Mouse (Mus musculus) adrenal gland, postnatal 10 days (tissue): ENCODE measurements around the gene Gm26661. TPM values are rescaled to one million over a fixed set of nuclear protein-coding genes. Genes with fewer than 3 reads are reported as not detected.

Source experiments
- DNase-seq: peaks from one replicate; pipeline ENCODE4 v3.0.0; 2021; ENCODE audit warnings: mixed read lengths
- total RNA-seq, 2 experiments: library from RNA; stranded (reverse); gene quantifications; 2 replicates each; pipeline ENCODE4 v1.2.3; 2021

Gm26661 gene
- total RNA-seq, 2 experiments from 2014 or later, result not detected

GRCm38 (mm10) chr14:7821341-7821740, 30.0 kb downstream of the Gm26661 start:
- no peak for DNase-seq

GRCm38 (mm10) chr14:7822693-7823092, 31.3 kb downstream of the Gm26661 start:
- DNase-seq, result no peak

- DNase-seq, result peak; percentile 66
Observed at GRCm38 (mm10) chr14:7824651-7825268, 33.4 kb downstream of the Gm26661 start.

- peak; percentile 39 for DNase-seq
Observed at GRCm38 (mm10) chr14:7826151-7826937, 35.0 kb downstream of the Gm26661 start.

GRCm38 (mm10) chr14:7829181-7829580, 37.8 kb downstream of the Gm26661 start:
- DNase-seq, result no peak

- DNase-seq, result peak; percentile 37
Observed at GRCm38 (mm10) chr14:7831770-7832439, 40.5 kb downstream of the Gm26661 start.

- DNase-seq, result no peak
Observed at GRCm38 (mm10) chr14:7832440-7832783, 41.0 kb downstream of the Gm26661 start.

GRCm38 (mm10) chr14:7833458-7833857, 42.1 kb downstream of the Gm26661 start:
- DNase-seq, result no peak

GRCm38 (mm10) chr14:7838564-7839089, 47.2 kb downstream of the Gm26661 start:
- no peak for DNase-seq

GRCm38 (mm10) chr14:7839950-7840514, 48.6 kb downstream of the Gm26661 start:
- no peak for DNase-seq

Other genes with a start within 250 kb of the Gm26661 start
- gene Gm3558, start 223.0 kb upstream of the Gm26661 start, total RNA-seq, result 1 to 10 TPM; 2.7 to 4.5 TPM
- not detected for gene Gm10338, start 196.0 kb upstream of the Gm26661 start, total RNA-seq
- gene Gm10128, start 147.6 kb upstream of the Gm26661 start, total RNA-seq, result not detected
- gene Flnb, start 26.4 kb downstream of the Gm26661 start, total RNA-seq, result 10 to 100 TPM; 43.6 to 52.7 TPM
- not detected for gene Gm45521, start 165.7 kb downstream of the Gm26661 start, total RNA-seq
- gene Dnase1l3, start 203.0 kb downstream of the Gm26661 start, total RNA-seq, result 1 to 10 TPM; 4.2 to 7.8 TPM
- gene Abhd6, start 211.3 kb downstream of the Gm26661 start, total RNA-seq, result 10 to 100 TPM; 39.2 to 40.2 TPM